Mouse (Mus musculus) ES-Bruce4 (cell line): Measurements from ENCODE around the gene Wars2.

Experiments used
- CTCF ChIP-seq: IDR thresholded peaks from one replicate; pipeline ENCODE4 v1.8.1; 2011; ENCODE audit warnings: low read depth, low read length
- POLR2A ChIP-seq: IDR thresholded peaks from one replicate; pipeline ENCODE4 v1.8.1; 2011; ENCODE audit warnings: low read length; ENCODE audit not compliant: insufficient read depth

GRCm38 (mm10) chr3:99277973-99278580, 137.2 kb downstream of the Wars2 start:
- TF ChIP-seq CTCF = no peak
- no peak for TF ChIP-seq POLR2A
